Mouse (Mus musculus) gastrocnemius, postnatal 36 days (tissue): ENCODE data around the gene Myo1f. TPM values are rescaled to one million over a fixed set of nuclear protein-coding genes. Genes with fewer than 3 reads are reported as not detected.

Experiments used
- DNase-seq, 2 experiments: peaks; one replicate each; pipeline ENCODE4 v3.0.0; 2022
- intact Hi-C: fragments of 180-260 bp; cut with DNase I; formaldehyde crosslinking; loops from one replicate; pipeline ENCODE4 v1.15.1; 2025
- total RNA-seq, 2 experiments: library from RNA; stranded (reverse); gene quantifications; 2 replicates each; pipeline ENCODE4 v1.2.3; 2021

The Myo1f gene
- total RNA-seq, 2 experiments from 2014 or later, result 0.77 to 1.4 TPM

DNA sequence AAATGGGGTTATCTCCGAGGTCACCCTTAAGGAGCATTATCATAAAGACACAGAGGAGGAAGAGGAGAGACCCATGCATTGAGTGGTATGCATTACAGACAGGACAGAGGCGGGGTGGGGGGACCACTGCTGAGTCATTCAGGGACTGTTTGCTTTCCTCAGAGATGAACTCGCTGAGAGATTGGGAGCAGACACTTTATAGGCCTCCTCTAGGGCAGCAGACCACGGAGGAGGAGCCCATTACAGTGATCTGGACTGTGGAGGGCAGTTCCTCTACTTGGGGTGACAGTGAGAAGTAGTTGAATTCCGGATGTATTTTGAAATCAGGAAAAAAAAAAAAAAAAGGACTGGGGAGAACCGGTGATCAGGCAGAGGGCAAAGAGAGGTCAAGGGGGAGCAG lies 84.2 kb downstream of the Myo1f start:
- no peak for DNase-seq
- intact Hi-C loops, result no loop called here

DNA sequence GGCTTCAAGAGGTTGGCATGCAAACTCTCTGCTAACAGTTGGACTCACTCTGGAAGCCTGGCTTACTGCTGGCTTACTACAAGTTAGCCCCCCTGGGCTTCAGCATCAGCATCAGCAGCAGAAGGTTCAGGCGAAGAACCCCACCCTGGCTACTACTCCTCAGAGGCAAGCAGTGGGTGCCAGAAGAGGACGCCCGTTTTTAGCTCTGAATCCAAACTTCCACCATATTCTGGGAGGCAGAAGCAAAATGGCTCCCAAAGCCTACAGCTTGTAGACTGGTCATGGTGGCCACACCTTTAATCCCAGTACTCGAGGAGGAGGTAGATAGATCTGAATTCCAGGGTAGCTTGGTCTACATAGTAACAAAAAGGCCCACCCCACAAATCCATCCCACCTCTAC lies 88.6 kb downstream of the Myo1f start:
- no peak for DNase-seq
- intact Hi-C loops, result no loop called here

DNA sequence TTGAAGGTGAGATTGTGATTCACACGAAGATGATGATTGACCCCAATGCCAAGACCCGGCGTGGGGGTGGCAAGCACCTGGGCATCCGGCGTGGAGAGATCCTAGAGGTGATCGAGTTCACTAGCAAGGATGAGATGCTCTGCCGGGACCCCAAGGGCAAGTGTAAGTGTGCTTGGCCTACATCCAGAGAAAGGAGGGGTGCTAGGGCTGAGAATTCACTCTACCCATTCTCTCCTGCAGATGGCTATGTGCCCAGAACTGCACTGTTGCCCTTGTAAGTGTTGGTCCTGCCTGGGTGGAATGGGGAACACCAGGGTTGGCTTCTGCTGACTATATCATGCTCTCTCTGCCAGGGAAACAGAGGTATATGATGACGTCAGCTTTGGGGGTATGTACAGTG lies 89.6 kb downstream of the Myo1f start:
- intact Hi-C loops, result no loop called here

DNA sequence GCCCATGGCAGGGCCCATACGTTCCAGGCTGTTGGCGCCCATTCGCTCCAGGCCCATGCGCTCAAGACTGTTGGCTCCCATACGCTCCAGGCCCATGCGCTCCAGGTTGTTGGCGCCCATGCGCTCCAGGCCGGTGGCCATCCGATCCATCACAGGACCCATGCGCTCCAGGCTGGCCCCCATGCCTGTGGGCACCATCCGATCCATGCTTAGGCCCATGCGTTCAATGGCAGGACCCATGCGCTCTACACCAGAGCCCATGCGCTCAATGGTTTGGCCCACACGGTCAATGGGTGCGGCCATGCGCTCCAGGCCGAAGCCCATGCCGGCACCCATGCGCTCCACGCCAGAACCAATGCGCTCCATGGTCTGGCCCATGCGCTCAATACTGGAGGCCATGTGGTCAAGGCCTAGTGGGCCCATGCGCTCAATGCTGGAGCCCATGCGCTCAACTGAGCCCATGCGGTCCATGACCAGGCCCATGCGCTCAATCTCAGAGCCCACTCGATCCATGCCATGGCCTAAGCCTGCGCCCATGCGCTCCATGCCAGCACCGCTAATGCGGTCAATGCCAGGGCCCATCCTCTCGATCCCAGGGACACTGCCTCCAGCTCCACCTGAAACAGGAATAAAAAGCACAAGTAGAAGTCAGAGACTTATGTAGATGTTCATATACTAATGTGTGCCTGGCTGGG lies 94.4 kb downstream of the Myo1f start:
- intact Hi-C loops, result no loop called here
- no peak for DNase-seq

More for the DNA sequence above, 89.6 kb downstream of the Myo1f start:
- no peak for DNase-seq

Other genes starting within 250 kb of the Myo1f start
- gene Zfp81, start 196.8 kb upstream of the Myo1f start, total RNA-seq, result 1 to 10 TPM; 2.6 to 2.7 TPM
- gene Zfp101, start 161.1 kb upstream of the Myo1f start, total RNA-seq, result 1 to 10 TPM; 2.7 to 3.4 TPM
- gene Actl9, start 122.8 kb upstream of the Myo1f start, total RNA-seq, result not detected
- gene Adamts10, start 31.5 kb upstream of the Myo1f start, total RNA-seq, result 1 to 10 TPM; 8.0 to 9.4 TPM
- 1 to 10 TPM; 6.6 to 7.8 TPM for gene Zfp414, start 73.4 kb downstream of the Myo1f start, total RNA-seq
- gene Pram1, start 82.3 kb downstream of the Myo1f start, total RNA-seq, result not detected
- gene Hnrnpm, start 131.2 kb downstream of the Myo1f start, total RNA-seq, result 10 to 100 TPM; 57.9 to 64.7 TPM
- 10 to 100 TPM; 83.8 to 92.6 TPM for gene March2, start 163.0 kb downstream of the Myo1f start, total RNA-seq
- gene Rab11b, start 204.8 kb downstream of the Myo1f start, total RNA-seq, result 100 to 1,000 TPM; 120 to 147 TPM
- gene Angptl4, start 226.1 kb downstream of the Myo1f start, total RNA-seq, result 10 to 100 TPM in 1 of 2 experiments, 1 to 10 TPM in 1; 8.0 to 11.7 TPM